16 mouse cellular contexts compared by ENCODE assay signal in genomic region chr1:135579111-135579510, GRCm38 (mm10). TPM values are rescaled to one million over a fixed set of nuclear protein-coding genes. Genes with fewer than 3 reads are reported as not detected.
DNase-seq lines count a peak whose midpoint lies in the region; ATAC-seq and TF ChIP-seq lines count a peak whose summit lies in the region.
"Had no signal": no experiment of that assay in that cellular context is flagged by ENCODE, and none has a peak within 500 bp of the region (broad histone marks: within the 10 kb centered on the region; RNA-seq: fewer than 3 reads in every experiment).

No protein-coding gene starts in this region.

- no peak for TF ChIP-seq CTCF in heart, adult 2 months (IDR thresholded peaks at IDR 0.05)

- H3K4me1 ChIP-seq in heart, embryonic 12.5 days (replicated peaks): peaks cover 76% of the 10 kb centered on the region
- H3K4me1 ChIP-seq in heart, adult 2 months (ENCODE audit: control insufficient read depth, insufficient read depth, low read length): peaks cover 12% of the 10 kb centered on the region
- H3K4me1 ChIP-seq in forebrain, embryonic 15.5 days: peaks cover 74% of the 10 kb centered on the region
- H3K4me1 ChIP-seq in limb, embryonic 11.5 days (ENCODE audit: control insufficient read depth, insufficient read depth, low read length): peaks cover 66% of the 10 kb centered on the region
- peaks cover 65% of the 10 kb centered on the region for H3K4me1 ChIP-seq in neural tube, embryonic 14.5 days (ENCODE audit: control insufficient read depth, insufficient read depth, low read length)

- no peak overlapping the region for H3K4me3 ChIP-seq in heart, embryonic 12.5 days
- no peak overlapping the region for H3K4me3 ChIP-seq in heart, adult 2 months
- H3K4me3 ChIP-seq in forebrain, embryonic 15.5 days: 0 out of 2 replicates have a peak overlapping the region, but pooled peaks have one; percentile 74
- no peak overlapping the region for H3K4me3 ChIP-seq in limb, embryonic 11.5 days (ENCODE audit: low read depth, low read length)
- H3K4me3 ChIP-seq in neural tube, embryonic 14.5 days (ENCODE audit: low read depth, low read length): no peak overlapping the region
- H3K4me3 ChIP-seq: erythroblast, embryonic 14.5 days; kidney, embryonic 15.5 days; myocyte had no signal

- peaks cover 9% of the 10 kb centered on the region; the same call in 1 of the 2 replicates for H3K36me3 ChIP-seq in heart, embryonic 12.5 days
- no peaks in the 10 kb centered on the region; the same call in 1 of the 2 replicates for H3K36me3 ChIP-seq in heart, adult 2 months (ENCODE audit: control insufficient read depth, insufficient read depth, low read length)
- peaks cover 3% of the 10 kb centered on the region; the same call in 1 of the 2 replicates for H3K36me3 ChIP-seq in forebrain, embryonic 15.5 days
- H3K36me3 ChIP-seq in limb, embryonic 11.5 days (ENCODE audit: control insufficient read depth, insufficient read depth, low read length): no peaks in the 10 kb centered on the region
- H3K36me3 ChIP-seq in neural tube, embryonic 14.5 days (ENCODE audit: control insufficient read depth, insufficient read depth, low read length): no peaks in the 10 kb centered on the region
- H3K36me3 ChIP-seq: kidney, embryonic 15.5 days had no signal

- WGBS in heart, embryonic 12.5 days: 28% methylated on average over 3 of the region's 3 CpGs
- 70% methylated on average over 3 of the region's 3 CpGs for WGBS in heart, adult 2 months
- WGBS in forebrain, embryonic 15.5 days: 46% methylated on average over 3 of the region's 3 CpGs
- WGBS in limb, embryonic 11.5 days: 5% methylated on average over 3 of the region's 3 CpGs
- 29% methylated on average over 3 of the region's 3 CpGs for WGBS in neural tube, embryonic 14.5 days

- no peaks in the 10 kb centered on the region for H3K79me2 ChIP-seq in heart, adult 2 months (replicated peaks; ENCODE audit: control insufficient read depth, insufficient read depth, low read length)

- TF ChIP-seq POLR2A in heart, adult 2 months (IDR thresholded peaks at IDR 0.05; ENCODE audit: insufficient read depth, low read depth, low read length): no peak

- no peak for ATAC-seq in heart, embryonic 12.5 days (ENCODE audit: insufficient number of reproducible peaks, low FRiP score)
- no peak for ATAC-seq in forebrain, embryonic 15.5 days (replicated peaks)
- 0 out of 2 replicates have a peak, but pooled peaks have one; percentile 27 for ATAC-seq in limb, embryonic 11.5 days (ENCODE audit: insufficient number of reproducible peaks, low FRiP score, low TSS enrichment, low read depth)
- ATAC-seq in neural tube, embryonic 14.5 days (ENCODE audit: low read depth): no peak

- peak overlapping the region; percentile 50; the same call in 1 of the 2 replicates for H3K27ac ChIP-seq in heart, embryonic 12.5 days (ENCODE audit: poor library complexity, severe bottlenecking)
- H3K27ac ChIP-seq in heart, adult 2 months: no peak overlapping the region
- no peak overlapping the region for H3K27ac ChIP-seq in forebrain, embryonic 15.5 days (replicated peaks)
- peak overlapping the region; percentile 68; the same call in 1 of the 2 replicates for H3K27ac ChIP-seq in limb, embryonic 11.5 days (replicated peaks; ENCODE audit: low read depth, low read length)
- H3K27ac ChIP-seq in neural tube, embryonic 14.5 days (ENCODE audit: low read depth, low read length): no peak overlapping the region
- H3K27ac ChIP-seq: kidney, embryonic 15.5 days had no signal

- H3K27me3 ChIP-seq in heart, embryonic 12.5 days (replicated peaks): no peaks in the 10 kb centered on the region
- H3K27me3 ChIP-seq in heart, adult 2 months (ENCODE audit: control insufficient read depth, insufficient read depth, low read length): no peaks in the 10 kb centered on the region
- no peaks in the 10 kb centered on the region for H3K27me3 ChIP-seq in forebrain, embryonic 15.5 days
- no peaks in the 10 kb centered on the region for H3K27me3 ChIP-seq in limb, embryonic 11.5 days (ENCODE audit: control insufficient read depth, insufficient read depth, low read length)
- no peaks in the 10 kb centered on the region for H3K27me3 ChIP-seq in neural tube, embryonic 14.5 days (ENCODE audit: control insufficient read depth, insufficient read depth, low read length)

- no peak overlapping the region; the same call in 1 of the 2 replicates for H3K4me2 ChIP-seq in heart, embryonic 12.5 days
- H3K4me2 ChIP-seq in forebrain, embryonic 15.5 days (replicated peaks): peak overlapping the region; percentile 69; the same call in 1 of the 2 replicates
- H3K4me2 ChIP-seq in limb, embryonic 11.5 days (ENCODE audit: low read depth, severe bottlenecking): peak overlapping the region; percentile 25
- H3K4me2 ChIP-seq in neural tube, embryonic 14.5 days (ENCODE audit: low read depth, low read length): peak overlapping the region; percentile 82; the same call in 1 of the 2 replicates
- H3K4me2 ChIP-seq: kidney, embryonic 15.5 days; liver, embryonic 11.5 days had no signal

- no peak for TF ChIP-seq EP300 in heart, adult 2 months (IDR thresholded peaks at IDR 0.05; ENCODE audit: insufficient read depth, low read depth, low read length)

- 0 out of 2 replicates have a peak overlapping the region, but pooled peaks have one; percentile 1 for H3K9ac ChIP-seq in heart, embryonic 12.5 days
- H3K9ac ChIP-seq in heart, adult 2 months (ENCODE audit: low read depth, low read length): no peak overlapping the region
- H3K9ac ChIP-seq in forebrain, embryonic 15.5 days (replicated peaks): no peak overlapping the region
- 0 out of 2 replicates have a peak overlapping the region, but pooled peaks have one; percentile 12 for H3K9ac ChIP-seq in limb, embryonic 11.5 days (ENCODE audit: low read length)
- peak overlapping the region; percentile 11; the same call in 1 of the 2 replicates for H3K9ac ChIP-seq in neural tube, embryonic 14.5 days (replicated peaks; ENCODE audit: low read depth, low read length)
- H3K9ac ChIP-seq: kidney, embryonic 15.5 days had no signal

- H3K9me3 ChIP-seq in heart, embryonic 12.5 days (replicated peaks): no peaks in the 10 kb centered on the region
- H3K9me3 ChIP-seq in forebrain, embryonic 15.5 days: no peaks in the 10 kb centered on the region
- H3K9me3 ChIP-seq in limb, embryonic 11.5 days (ENCODE audit: control insufficient read depth, low read length): no peaks in the 10 kb centered on the region
- H3K9me3 ChIP-seq in neural tube, embryonic 14.5 days (ENCODE audit: control insufficient read depth, low read length): no peaks in the 10 kb centered on the region
- H3K9me3 ChIP-seq: kidney, embryonic 15.5 days had no signal

- intact Hi-C loops in heart, adult 2 months (cut with DNase I): no loop called here

- no peak for DNase-seq in heart, adult 2 months
- DNase-seq in limb, embryonic 11.5 days (ENCODE audit: low spot score): peak; percentile 78
- DNase-seq in adipocyte (ENCODE audit: low spot score): no peak
- DNase-seq in lung, postnatal 25 days (ENCODE audit: low spot score): no peak
- no peak for DNase-seq in adrenal gland, postnatal 14 days
- DNase-seq: cerebellum, adult 9-10 months; gastrocnemius, postnatal 25 days; heart, postnatal 10 days; lung, postnatal 36 days had no signal

RNA-seq across cellular contexts. Expression of gene Nav1, which starts 28.0 kb away (rescaled TPM):
- 38.9 and 45.1 TPM in 2 replicates for polyA plus RNA-seq in heart, embryonic 12.5 days (2016; fragmentation: Nextera tagmentation; extraction: Ambion mirVana)
- total RNA-seq in heart, adult 2 months (2021): 10 to 100 TPM; 19.1 to 20.7 TPM
- 15.2 and 16.8 TPM in 2 replicates for polyA plus RNA-seq in heart, adult 2 months (2012; rRNA removed)
- 48.1 and 51.1 TPM in 2 replicates for polyA plus RNA-seq in forebrain, embryonic 15.5 days (2015; fragmentation: Nextera tagmentation; extraction: Ambion mirVana)
- polyA plus RNA-seq in limb, embryonic 11.5 days (2014; fragmentation: Nextera tagmentation; extraction: Ambion mirVana): 16.4 and 16.7 TPM in 2 replicates
- polyA plus RNA-seq in neural tube, embryonic 14.5 days (2014; fragmentation: Nextera tagmentation; extraction: Ambion mirVana): 61.2 and 64.9 TPM in 2 replicates
- total RNA-seq in adrenal gland, postnatal 14 days (2021): 20.6 and 24.8 TPM in 2 replicates

Comparison
In these comparisons a context has a peak if more than half of its experiments do, and no peak if none do; other contexts are left out.
1. H3K27ac ChIP-seq: peak in heart, embryonic 12.5 days (single experiment) and limb, embryonic 11.5 days (single experiment); none in heart, adult 2 months (single experiment), forebrain, embryonic 15.5 days (single experiment) and neural tube, embryonic 14.5 days (single experiment).
2. H3K9ac ChIP-seq: peak in heart, embryonic 12.5 days (single experiment), limb, embryonic 11.5 days (single experiment) and neural tube, embryonic 14.5 days (single experiment); none in heart, adult 2 months (single experiment) and forebrain, embryonic 15.5 days (single experiment).